Mouse (Mus musculus): ENCODE measurements around the gene Crybb3.

- TF ChIP-seq CTCF (IDR thresholded peaks at IDR 0.05; ENCODE audit: extremely low read depth, insufficient read length, insufficient replicate concordance, low read depth, low read length), result no peak
- TF ChIP-seq POLR2A (IDR thresholded peaks at IDR 0.05; ENCODE audit: low read depth, low read length), result no peak
These were observed 46.0 kb downstream of the Crybb3 start for GRCm38 (mm10) chr5:113035094-113036047.

Data from small intestine, adult 2 months (tissue).